Mouse (Mus musculus): ENCODE measurements around the gene Xdh.

GRCm38 (mm10) chr17:73879262-73879916 is 70.6 kb downstream of the Xdh start:
- TF ChIP-seq POLR2A (IDR thresholded peaks at IDR 0.05; ENCODE audit: borderline replicate concordance, extremely low read depth, insufficient read depth, insufficient read length, poor library complexity, severe bottlenecking): no peak
- no peak for TF ChIP-seq CTCF (IDR thresholded peaks at IDR 0.05; ENCODE audit: borderline replicate concordance, extremely low read depth, insufficient read depth, insufficient read length)
